Mouse (Mus musculus) erythroblast, adult 5-6 weeks (primary cell): ENCODE measurements at regions not wholly inside any gene's neighbourhood (a gene's known extent, or its start where the extent isn't known, plus 50 kb on each side); places are given as distances from the start of the nearest gene placed in this dataset.
"Not testable (repeated sequence)": the region's sequence is repeated elsewhere in the genome, so short reads cannot be mapped to it uniquely, and the experiment has no call there.

Source experiments
- ATAC-seq: replicated peaks from 2 replicates; pipeline ENCODE4 v1.8.0; 2016; ENCODE audit warnings: moderate number of reproducible peaks, mild to moderate bottlenecking, moderate TSS enrichment, inconsistent platforms; ENCODE audit not compliant: poor library complexity, low FRiP score, severe bottlenecking

DNA sequence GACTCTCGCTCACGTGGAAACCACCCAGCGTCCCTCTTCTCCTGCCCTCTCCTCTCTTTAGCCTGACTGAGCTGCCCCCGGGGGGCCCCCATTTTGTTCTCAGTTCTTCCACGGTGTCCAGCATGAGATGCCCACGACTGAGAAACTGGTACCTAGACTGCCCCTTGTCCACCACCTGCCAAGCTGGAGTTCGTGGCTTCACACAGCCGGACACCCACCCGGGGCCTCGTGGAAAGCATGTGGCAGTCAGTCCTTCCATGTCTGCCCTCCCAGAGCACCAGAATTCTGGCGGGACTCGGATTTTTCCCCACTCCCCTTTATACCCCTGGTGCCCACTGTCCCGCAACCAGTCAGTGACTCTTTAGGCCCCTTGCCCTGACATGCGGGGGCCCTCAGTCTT lies 86.9 kb upstream of the Lemd2 start:
- ATAC-seq = no peak

DNA sequence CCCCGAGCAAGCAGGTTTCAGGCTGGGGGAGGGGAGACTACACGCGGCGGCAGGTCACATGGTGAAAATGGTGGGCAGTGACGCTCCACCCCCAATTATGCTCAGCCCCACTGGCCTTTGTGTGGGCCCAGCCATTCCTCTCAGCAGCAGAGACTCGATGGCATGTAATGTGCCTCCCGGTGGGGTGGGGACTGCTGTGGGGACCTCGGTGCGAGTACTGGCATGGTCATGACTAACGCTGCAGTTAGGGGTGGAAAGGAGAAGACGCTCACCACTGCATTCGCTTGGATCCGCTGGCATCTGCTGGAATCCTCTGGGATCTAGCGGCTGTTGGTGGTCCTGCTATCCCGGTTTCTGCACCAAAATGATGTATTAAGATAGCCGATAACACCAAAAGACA lies 86.0 kb upstream of the Lemd2 start:
- ATAC-seq = no peak

DNA sequence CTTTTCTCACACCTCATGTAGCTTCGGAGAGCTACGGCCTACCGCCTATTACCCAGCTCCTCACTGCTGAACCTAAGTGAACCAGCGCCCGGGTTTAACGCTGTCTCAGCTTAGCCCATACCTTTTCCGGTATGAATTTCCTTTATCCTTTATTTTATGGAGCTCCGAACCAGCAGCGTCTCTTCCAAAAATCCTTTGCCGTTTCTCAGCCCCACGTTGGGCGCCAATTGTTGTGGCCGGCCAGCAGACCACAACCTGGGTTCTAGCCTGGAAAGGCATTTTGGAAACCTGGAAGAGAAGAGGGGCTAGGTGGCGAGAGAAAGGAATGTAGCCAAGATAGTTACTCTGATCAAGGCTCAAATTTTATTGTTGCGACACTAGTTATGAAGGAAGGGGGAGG lies 85.5 kb upstream of the Lemd2 start:
- ATAC-seq = not testable (repeated sequence)

DNA sequence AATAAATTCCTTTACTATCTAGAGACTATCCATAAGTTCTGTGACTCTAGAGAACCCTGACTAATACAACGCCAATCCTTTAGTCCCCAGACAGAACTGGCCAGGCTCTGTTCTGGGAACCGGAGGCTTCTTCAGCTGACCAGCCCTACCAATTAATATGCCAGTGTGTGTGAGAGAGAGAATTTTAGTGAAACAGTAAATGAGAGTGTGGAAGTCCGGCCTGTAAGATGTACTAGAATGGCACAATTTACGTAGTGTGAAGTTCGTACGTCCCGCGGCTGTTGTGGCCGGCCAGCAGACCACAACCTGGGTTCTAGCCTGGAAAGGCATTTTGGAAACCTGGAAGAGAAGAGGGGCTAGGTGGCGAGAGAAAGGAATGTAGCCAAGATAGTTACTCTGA lies 83.7 kb upstream of the Lemd2 start:
- not testable (repeated sequence) for ATAC-seq

DNA sequence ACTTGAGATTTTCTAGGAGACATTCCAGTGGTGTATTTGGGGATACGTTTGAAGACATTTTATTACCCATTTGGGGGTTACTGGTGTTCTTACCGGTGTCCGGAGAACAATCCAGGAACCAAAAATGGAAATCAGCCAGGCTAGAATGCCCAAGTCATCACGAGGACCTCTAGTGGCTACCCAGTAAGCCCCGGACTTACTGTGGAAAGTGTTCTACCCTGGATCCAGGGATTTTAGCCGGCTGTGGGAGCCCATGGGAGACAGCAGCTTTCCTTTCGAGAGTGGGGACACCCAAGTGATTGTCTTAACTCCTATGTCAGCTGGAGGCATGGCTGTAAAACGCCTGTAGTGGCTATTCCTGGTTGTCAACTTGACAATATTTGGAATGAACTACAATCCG lies 77.0 kb upstream of the Lemd2 start:
- ATAC-seq = no peak

DNA sequence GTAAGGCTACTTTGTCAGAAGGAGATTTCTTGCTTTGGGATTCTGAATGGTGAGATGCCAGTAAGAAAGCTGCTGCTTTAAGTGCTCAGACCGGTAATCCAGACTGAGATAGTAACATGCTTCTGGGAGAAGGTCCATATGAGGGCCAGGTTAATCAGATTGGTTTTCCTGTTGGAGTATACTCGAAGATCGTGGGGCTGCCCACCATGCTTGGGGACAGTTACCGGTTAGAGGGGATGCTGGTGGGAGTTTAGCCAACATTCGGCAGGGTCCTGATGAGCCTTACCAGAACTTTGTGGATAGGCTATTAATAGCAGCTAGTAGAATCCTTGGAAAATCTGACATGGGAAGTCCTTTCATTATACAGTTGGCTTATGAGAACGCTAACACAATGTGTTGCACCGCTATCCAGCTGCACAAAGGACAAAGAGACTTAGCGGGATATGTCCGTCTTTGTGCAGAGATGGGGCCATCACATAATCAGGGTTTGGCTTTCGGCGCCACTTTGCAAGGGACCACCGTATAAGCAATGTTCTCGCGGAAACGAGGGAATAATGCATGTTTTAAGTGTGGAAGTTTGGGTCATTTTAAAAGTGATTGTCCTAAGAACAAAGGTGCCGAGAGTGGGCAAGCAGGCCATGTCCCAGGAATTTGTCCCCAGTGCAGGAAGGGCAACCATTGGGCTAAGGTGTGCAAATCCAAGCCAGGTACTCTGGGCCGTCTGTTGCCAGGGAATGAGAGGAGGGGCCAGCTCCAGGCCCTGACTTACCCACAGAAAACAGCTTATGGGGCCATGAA lies 75.4 kb upstream of the Lemd2 start:
- not testable (repeated sequence) for ATAC-seq

DNA sequence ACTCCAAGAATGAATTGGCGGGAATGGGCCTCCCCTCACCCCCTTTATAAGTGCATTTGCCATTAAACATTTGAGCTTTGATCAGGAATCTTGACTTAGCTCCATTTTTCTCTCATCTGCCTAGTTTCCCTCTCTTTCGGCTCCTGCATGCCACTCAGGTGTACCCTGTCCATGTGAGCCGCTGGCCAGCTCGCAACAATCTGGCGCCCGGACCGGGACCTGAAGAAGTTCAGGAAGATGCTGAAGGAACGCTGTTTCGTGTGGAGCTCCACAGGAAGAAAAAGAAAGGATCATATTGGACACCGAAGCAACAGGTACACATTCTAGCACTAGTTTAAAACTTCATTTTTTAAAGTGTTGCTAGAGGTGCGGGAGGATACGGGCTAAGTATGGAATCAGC lies 73.5 kb upstream of the Lemd2 start:
- ATAC-seq = not testable (repeated sequence)

DNA sequence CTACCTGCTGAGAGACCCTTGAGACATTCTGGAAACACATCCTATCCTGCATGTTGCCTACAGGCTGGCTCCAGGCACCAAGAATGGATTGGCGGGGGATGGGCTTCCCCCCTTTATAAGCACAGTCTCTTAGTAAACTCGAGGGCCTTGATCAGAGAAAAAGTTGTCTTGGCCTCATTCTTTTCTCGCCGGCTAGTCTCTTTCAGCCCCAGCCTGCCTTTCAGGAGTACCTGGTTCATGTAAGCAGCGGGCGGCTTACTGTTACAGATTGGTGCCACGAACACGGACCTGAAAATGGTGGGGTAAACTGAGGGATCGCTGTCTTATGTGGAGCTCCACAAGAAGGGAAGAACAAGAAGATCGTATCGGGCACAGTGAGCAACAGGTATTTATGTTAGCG lies 67.5 kb upstream of the Lemd2 start:
- not testable (repeated sequence) for ATAC-seq

DNA sequence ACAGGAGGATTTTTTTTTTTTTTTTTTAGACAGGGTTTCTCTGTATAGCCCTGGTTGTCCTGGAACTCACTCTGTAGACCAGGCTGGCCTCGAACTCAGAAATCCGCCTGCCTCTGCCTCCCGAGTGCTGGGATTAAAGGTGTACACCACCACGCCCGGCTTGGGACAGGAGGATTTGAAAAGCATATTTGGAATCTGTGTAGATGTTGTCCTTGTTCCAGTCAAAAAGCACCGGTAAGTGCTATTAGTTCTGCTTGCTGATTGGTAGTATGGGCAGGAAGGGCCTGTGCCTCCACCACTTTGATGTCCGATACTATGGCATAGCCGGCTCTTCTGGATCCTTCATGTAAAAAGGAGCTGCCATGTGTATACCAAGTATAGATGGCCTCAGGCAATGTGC lies 66.5 kb upstream of the Lemd2 start:
- not testable (repeated sequence) for ATAC-seq

DNA sequence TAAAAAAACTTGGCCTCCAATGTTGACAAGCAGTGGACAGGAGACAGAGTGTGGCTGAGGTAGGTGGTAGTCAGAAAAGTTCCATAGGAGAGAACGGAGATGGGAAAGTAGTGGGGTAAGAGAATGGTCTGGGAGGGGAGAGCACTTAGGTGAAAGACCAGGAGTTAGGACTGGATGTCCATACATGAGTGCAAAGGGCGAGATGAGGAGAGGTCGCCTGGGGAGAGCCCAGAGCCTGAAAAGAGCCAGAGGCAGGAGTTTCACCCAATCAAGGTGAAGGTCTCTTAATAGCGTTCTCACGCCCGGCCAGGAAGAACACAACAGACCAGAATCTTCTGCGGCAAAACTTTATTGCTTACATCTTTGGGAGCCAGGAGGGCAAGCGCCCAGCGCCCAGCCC lies 60.3 kb upstream of the Lemd2 start:
- ATAC-seq = not testable (repeated sequence)

DNA sequence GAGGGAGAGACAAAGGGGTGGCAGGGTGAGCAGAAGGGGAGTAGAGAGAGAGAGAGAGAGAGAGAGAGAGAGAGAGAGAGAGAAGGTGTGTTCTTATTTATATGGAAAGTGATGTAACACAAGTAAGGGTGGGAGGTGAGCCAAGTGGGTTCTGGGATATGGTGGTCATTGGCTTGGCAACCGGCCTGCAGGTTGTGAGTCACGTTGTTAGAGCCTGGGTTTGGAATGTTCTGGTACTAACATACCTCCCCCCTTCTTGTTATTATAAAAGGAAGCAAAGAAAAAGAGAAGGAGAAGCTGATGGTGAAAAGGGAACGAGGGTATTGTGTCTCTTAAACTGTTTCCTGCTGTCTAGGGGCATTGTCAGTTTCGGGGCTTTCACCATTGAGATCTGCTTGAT lies 58.3 kb upstream of the Lemd2 start:
- ATAC-seq = no peak

DNA sequence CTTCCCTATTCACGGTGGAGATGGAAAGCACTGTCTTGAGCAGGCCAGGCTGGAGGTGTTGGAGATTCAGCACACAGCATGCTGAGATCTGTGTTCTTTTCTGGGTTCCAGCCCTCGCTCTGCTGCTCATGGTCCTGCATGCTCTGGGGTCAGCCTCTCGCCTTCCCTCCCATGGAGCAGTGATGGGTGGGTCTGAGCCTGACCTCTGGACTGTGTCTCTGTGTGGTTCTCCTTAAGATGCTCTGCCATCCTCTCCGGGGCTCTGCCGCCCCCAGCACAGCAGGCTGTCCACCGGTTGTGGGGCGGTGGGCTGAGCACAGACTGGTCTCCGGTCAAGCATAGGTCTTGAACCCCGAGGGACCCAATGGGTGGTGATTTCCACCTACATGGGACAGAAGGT lies 57.7 kb upstream of the Lemd2 start:
- no peak for ATAC-seq

DNA sequence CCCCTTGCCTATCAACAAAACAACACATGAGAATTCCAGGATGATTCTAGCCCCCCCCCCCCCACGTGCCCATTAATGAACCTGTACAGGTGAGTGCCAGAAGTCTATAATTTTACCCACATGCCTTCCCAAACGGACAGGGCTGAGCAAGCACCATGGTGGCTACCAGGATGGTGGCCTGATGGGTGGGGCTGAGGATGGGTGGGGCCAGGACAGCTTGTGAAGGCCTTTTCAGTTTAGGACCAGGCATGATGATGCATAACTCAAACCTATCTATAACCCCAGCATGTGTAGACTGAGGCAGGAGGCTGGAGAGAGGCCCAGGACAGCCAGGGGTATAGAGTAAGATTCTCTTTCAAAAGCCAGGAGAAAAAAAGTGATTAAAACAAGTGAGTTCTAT lies 57.0 kb upstream of the Lemd2 start:
- no peak for ATAC-seq

DNA sequence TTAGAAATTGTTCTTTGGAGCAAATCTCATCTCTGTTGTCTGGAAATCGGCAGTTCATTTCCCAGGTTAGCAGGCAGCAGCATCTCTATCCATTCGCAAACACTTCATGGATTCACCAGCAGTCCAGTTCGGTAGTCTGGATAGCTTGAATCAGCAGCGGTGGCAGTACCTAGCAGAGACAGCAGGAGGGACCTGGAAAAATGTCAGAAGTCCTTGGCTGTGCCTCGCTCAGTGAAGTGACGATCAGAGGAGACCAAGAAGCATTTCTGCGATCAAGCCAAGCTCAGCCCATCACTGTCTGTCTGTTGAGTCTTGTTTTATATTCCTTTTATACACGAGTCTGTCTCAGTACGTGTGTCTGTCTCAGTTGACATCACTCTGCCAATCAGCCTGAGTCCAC lies 55.8 kb upstream of the Lemd2 start:
- ATAC-seq = no peak

DNA sequence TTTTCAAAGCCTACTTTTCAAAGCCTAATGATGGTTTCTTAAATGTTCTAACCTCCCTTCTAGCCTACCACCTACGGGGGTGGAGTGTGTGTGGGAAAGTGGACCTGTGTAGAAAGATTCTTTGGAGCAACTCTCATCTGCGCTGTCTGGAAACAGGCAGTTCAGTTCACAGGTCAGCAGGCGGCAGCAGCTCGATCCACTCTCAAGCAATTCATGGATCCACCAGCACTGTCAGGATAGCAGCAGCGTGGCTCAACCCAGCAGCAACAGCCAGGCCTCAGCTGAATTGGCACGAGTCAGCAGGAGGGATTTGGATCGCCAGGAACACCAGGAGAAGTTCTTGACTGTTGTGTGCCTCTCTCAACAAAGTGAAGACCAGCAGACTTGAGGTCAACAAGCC lies 53.1 kb upstream of the Lemd2 start:
- no peak for ATAC-seq

DNA sequence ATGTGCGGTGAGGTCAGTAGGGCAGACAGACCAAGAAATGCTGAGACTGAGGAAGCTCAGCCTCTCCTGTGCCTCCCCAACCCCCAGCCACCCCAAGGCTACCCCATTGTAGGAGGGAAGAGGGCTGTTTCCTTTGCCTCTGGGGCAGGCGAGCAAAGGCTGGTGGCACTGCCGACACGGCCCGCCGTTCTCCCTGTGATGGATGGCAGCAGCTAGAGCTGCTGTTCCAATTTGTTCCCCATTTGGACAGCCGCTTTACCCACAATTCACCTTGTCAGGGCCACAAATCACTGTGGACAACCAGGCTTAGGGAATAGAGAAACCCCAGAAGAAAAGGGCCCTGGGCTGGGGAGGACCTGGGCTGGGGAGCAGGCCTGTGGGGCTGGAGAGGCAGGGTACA lies 51.5 kb upstream of the Lemd2 start:
- ATAC-seq = no peak
